Mouse (Mus musculus) liver, adult 2 months (tissue): Measurements from ENCODE around the gene Gsta3. TPM values are rescaled to one million over a fixed set of nuclear protein-coding genes. Genes with fewer than 3 reads are reported as not detected.

Source experiments
- DNase-seq: peaks from one replicate; pipeline ENCODE4 v3.0.0-alpha.2; 2011; ENCODE audit warnings: low read depth, low spot score; ENCODE audit errors: extremely low read depth
- H3K27ac ChIP-seq: fragments of 200-500 bp; replicated peaks from 2 replicates; pipeline ENCODE4 v1.5.1; 2012; ENCODE audit warnings: low read depth, mild to moderate bottlenecking, control low read depth, inconsistent platforms, low read length; ENCODE audit not compliant: insufficient read depth
- H3K27me3 ChIP-seq: fragments of 200-500 bp; 2 replicates; pipeline ENCODE4 v1.6.1; 2012; ENCODE audit warnings: mild to moderate bottlenecking, moderate library complexity, low read length, inconsistent platforms; ENCODE audit not compliant: control insufficient read depth, insufficient read depth
- H3K36me3 ChIP-seq: fragments of 200-500 bp; 2 replicates; pipeline ENCODE4 v1.6.1; 2012; ENCODE audit warnings: low read length, inconsistent platforms; ENCODE audit not compliant: control insufficient read depth, insufficient read depth
- H3K4me1 ChIP-seq: fragments of 200-500 bp; 2 replicates; pipeline ENCODE4 v1.6.1; 2011; ENCODE audit warnings: low read length; ENCODE audit not compliant: control insufficient read depth, insufficient read depth
- H3K4me3 ChIP-seq: fragments of 200-500 bp; 2 replicates; pipeline ENCODE4 v1.5.1; 2011; ENCODE audit warnings: low read depth, mild to moderate bottlenecking, control low read depth, low read length, moderate library complexity; ENCODE audit not compliant: insufficient read depth
- H3K79me2 ChIP-seq: fragments of 200-500 bp; 2 replicates; pipeline ENCODE4 v1.6.1; 2012; ENCODE audit warnings: inconsistent platforms, mild to moderate bottlenecking, low read length, moderate library complexity; ENCODE audit not compliant: control insufficient read depth, insufficient read depth
- H3K9ac ChIP-seq: fragments of 200-500 bp; 2 replicates; pipeline ENCODE4 v1.6.1; 2012; ENCODE audit warnings: low read depth, mild to moderate bottlenecking, control low read depth, inconsistent platforms, low read length
- CTCF ChIP-seq: fragments of 200-500 bp; IDR thresholded peaks from 2 replicates; pipeline ENCODE4 v1.5.1; 2011; ENCODE audit warnings: low read depth, low read length, control low read depth
- POLR2A ChIP-seq: fragments of 200-500 bp; IDR thresholded peaks from 2 replicates; pipeline ENCODE4 v1.6.1; 2011; ENCODE audit warnings: low read length, control low read depth; ENCODE audit not compliant: insufficient read depth; ENCODE audit errors: extremely low read depth
- whole genome bisulfite sequencing: fragments of 180-500 bp; shearing (Covaris S2); methylation state at CpG from one replicate; pipeline ENCODE4 v1.1.7; 2018; 5-methylcytosine and 5-hydroxymethylcytosine counted together
- polyA plus RNA-seq: library from polyadenylated mRNA; depleted of rRNA; stranded (reverse); fragments of >200 nt; gene quantifications from 2 replicates; pipeline ENCODE4 v1.2.3, GENCODE M21; 2012
- total RNA-seq: library from RNA; depleted of rRNA; stranded (reverse); fragments of >200 nt; gene quantifications from 2 replicates; pipeline ENCODE4 v1.2.3, GENCODE M21; 2014

Gsta3 gene
- total and polyA plus RNA-seq, 2 experiments: 586 to 2,301 TPM

- no peak overlapping the region for H3K27ac ChIP-seq
- no peaks in the 10 kb centered on the region for H3K79me2 ChIP-seq
- no peaks in the 10 kb centered on the region for H3K36me3 ChIP-seq
- H3K27me3 ChIP-seq: no peaks in the 10 kb centered on the region
- H3K4me1 ChIP-seq: peaks cover 26% of the 10 kb centered on the region
- H3K9ac ChIP-seq: no peak overlapping the region
- 94% methylated on average over 6 of the region's 6 CpGs for WGBS
- TF ChIP-seq POLR2A: no peak
- no peak for TF ChIP-seq CTCF
- no peak overlapping the region for H3K4me3 ChIP-seq
- no peak for DNase-seq
Measured at GRCm38 (mm10) chr1:21235359-21235758, 5.0 kb upstream of the Gsta3 start.

- peak; percentile 51 for DNase-seq
- H3K79me2 ChIP-seq: peaks cover 11% of the 10 kb centered on the region; the same call in 1 of the 2 replicates
- peaks cover 12% of the 10 kb centered on the region; the same call in 1 of the 2 replicates for H3K4me1 ChIP-seq
- no peaks in the 10 kb centered on the region for H3K27me3 ChIP-seq
- 15% methylated on average over 1 of the region's 1 CpGs for WGBS
- H3K36me3 ChIP-seq: peaks cover 42% of the 10 kb centered on the region
- TF ChIP-seq CTCF (no peak), POLR2A (no peak)
- H3K9ac ChIP-seq: peak overlapping the region; percentile 100
- H3K27ac ChIP-seq: peak overlapping the region; percentile 100
- H3K4me3 ChIP-seq: peak overlapping the region; percentile 93
Measured at GRCm38 (mm10) chr1:21241096-21241495, 707 bp downstream of the Gsta3 start.

- peak; percentile 68 for DNase-seq
- TF ChIP-seq CTCF (no peak), POLR2A (no peak)
- H3K4me1 ChIP-seq: peaks cover 18% of the 10 kb centered on the region; the same call in 1 of the 2 replicates
Measured at GRCm38 (mm10) chr1:21244290-21244960, 4.0 kb downstream of the Gsta3 start.

GRCm38 (mm10) chr1:21246136-21246535 is 5.7 kb downstream of the Gsta3 start:
- peak; percentile 87 for DNase-seq

More at GRCm38 (mm10) chr1:21244290-21244960, 4.0 kb downstream of the Gsta3 start:
- H3K4me3 ChIP-seq: peak overlapping the region; percentile 93
- H3K27ac ChIP-seq: peak overlapping the region; percentile 80
- 19% methylated on average over 4 of the region's 4 CpGs for WGBS
- peaks cover 11% of the 10 kb centered on the region; the same call in 1 of the 2 replicates for H3K79me2 ChIP-seq
- H3K9ac ChIP-seq: peak overlapping the region; percentile 84
- H3K36me3 ChIP-seq: peaks cover 56% of the 10 kb centered on the region
- H3K27me3 ChIP-seq: no peaks in the 10 kb centered on the region

DNA sequence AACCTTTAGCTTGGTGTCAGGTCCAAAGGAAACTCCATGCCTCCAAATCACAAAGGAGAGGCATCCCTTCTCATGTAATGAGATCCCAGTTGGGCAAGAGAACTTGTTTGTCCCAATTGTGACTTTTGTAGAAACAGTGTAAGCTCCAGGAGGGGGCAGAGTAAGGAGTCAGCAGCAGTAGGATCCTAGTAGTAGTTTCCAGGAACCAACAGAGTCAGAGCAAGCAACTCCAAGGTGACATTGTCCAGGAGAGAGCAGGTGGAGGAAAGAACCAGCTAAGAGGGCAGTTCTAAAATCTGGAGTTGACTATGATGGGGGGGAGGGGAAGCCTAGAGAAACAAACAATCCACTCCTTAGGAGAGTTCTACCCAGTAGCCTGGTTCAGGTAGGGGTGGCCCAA is 7.5 kb downstream of the Gsta3 start:
- TF ChIP-seq CTCF (no peak), POLR2A (no peak)
- H3K4me3 ChIP-seq: no peak overlapping the region; the same call in 1 of the 2 replicates
- peaks cover 62% of the 10 kb centered on the region for H3K36me3 ChIP-seq
- 0 out of 2 replicates have a peak, but pooled peaks cover under 1% of the 10 kb centered on the region for H3K79me2 ChIP-seq
- H3K9ac ChIP-seq: peak overlapping the region; percentile 41; the same call in 1 of the 2 replicates
- peaks cover 24% of the 10 kb centered on the region for H3K4me1 ChIP-seq
- H3K27me3 ChIP-seq: no peaks in the 10 kb centered on the region
- peak; percentile 69 for DNase-seq
- H3K27ac ChIP-seq: peak overlapping the region; percentile 34; the same call in 1 of the 2 replicates

More at GRCm38 (mm10) chr1:21246136-21246535, 5.7 kb downstream of the Gsta3 start:
- no peak overlapping the region for H3K4me3 ChIP-seq
- 26% methylated on average over 3 of the region's 3 CpGs for WGBS
- H3K27me3 ChIP-seq: no peaks in the 10 kb centered on the region
- H3K4me1 ChIP-seq: peaks cover 20% of the 10 kb centered on the region
- TF ChIP-seq POLR2A (no peak), CTCF (no peak)
- H3K27ac ChIP-seq: peak overlapping the region; percentile 3; the same call in 1 of the 2 replicates
- peaks cover 66% of the 10 kb centered on the region for H3K36me3 ChIP-seq
- peak overlapping the region; percentile 7; the same call in 1 of the 2 replicates for H3K9ac ChIP-seq
- H3K79me2 ChIP-seq: peaks cover 8% of the 10 kb centered on the region; the same call in 1 of the 2 replicates
